Mouse (Mus musculus) small intestine, adult 2 months (tissue): ENCODE results near the gene Il20rb.

Experiments
- CTCF ChIP-seq: fragments of 200-500 bp; IDR thresholded peaks from 2 replicates; pipeline ENCODE4 v1.5.1; 2012; ENCODE audit warnings: low read depth, mild to moderate bottlenecking, control low read depth, inconsistent platforms, low read length, moderate library complexity, mixed read lengths; ENCODE audit not compliant: insufficient replicate concordance, insufficient read length; ENCODE audit errors: extremely low read depth
- POLR2A ChIP-seq: fragments of 200-500 bp; IDR thresholded peaks from 2 replicates; pipeline ENCODE4 v1.6.1; 2012; ENCODE audit warnings: low read depth, mild to moderate bottlenecking, control low read depth, inconsistent platforms, low read length, moderate library complexity

GRCm38 (mm10) chr9:100535618-100536262 lies 49.2 kb upstream of the Il20rb start:
- TF ChIP-seq CTCF: no peak
- no peak for TF ChIP-seq POLR2A
